Mouse (Mus musculus) MEL-GATA-1-ER (cell line): ENCODE measurements around the gene Rgs1.

Source experiments
- DNase-seq: peaks from one replicate; pipeline ENCODE4 v3.0.0-alpha.2; 2012; ENCODE audit warnings: low read depth; ENCODE audit errors: extremely low read depth

The Rgs1 gene

GRCm38 (mm10) chr1:144197684-144198083 lies 51.4 kb downstream of the Rgs1 start:
- peak; percentile 45 for DNase-seq
